Mouse (Mus musculus) liver, embryonic 12.5 days (tissue): ENCODE measurements at regions not wholly inside any gene's neighbourhood (a gene's known extent, or its start where the extent isn't known, plus 50 kb on each side); places are given as distances from the start of the nearest gene placed in this dataset.

Experiments used
- ATAC-seq: fragments of 200-750 bp; cut with Nextera tagmentation; 2 replicates; pipeline ENCODE4 v1.8.0; 2017; ENCODE audit warnings: moderate number of reproducible peaks, mild to moderate bottlenecking, moderate library complexity
- H3K27ac ChIP-seq: fragments of 300-500 bp; sonication (generic); 2 replicates; pipeline ENCODE4 v1.5.1; 2016; ENCODE audit warnings: mild to moderate bottlenecking
- H3K27me3 ChIP-seq: fragments of 300-500 bp; sonication (generic); replicated peaks from 2 replicates; pipeline ENCODE4 v1.6.1; 2016; ENCODE audit warnings: mild to moderate bottlenecking, moderate library complexity
- H3K36me3 ChIP-seq: fragments of 300-500 bp; sonication (generic); 2 replicates; pipeline ENCODE4 v1.6.1; 2016; ENCODE audit warnings: mild to moderate bottlenecking, moderate library complexity
- H3K4me1 ChIP-seq: fragments of 300-500 bp; sonication (generic); 2 replicates; pipeline ENCODE4 v1.6.1; 2016
- H3K4me2 ChIP-seq: fragments of 300-500 bp; sonication (generic); 2 replicates; pipeline ENCODE4 v1.6.1; 2016; ENCODE audit warnings: mild to moderate bottlenecking, moderate library complexity
- H3K4me3 ChIP-seq: fragments of 300-500 bp; sonication (generic); 2 replicates; pipeline ENCODE4 v1.5.1; 2016; ENCODE audit warnings: mild to moderate bottlenecking, moderate library complexity
- H3K9ac ChIP-seq: fragments of 300-500 bp; sonication (generic); 2 replicates; pipeline ENCODE4 v1.6.1; 2016; ENCODE audit warnings: mild to moderate bottlenecking, moderate library complexity
- H3K9me3 ChIP-seq: fragments of 300-500 bp; sonication (generic); replicated peaks from 2 replicates; pipeline ENCODE4 v1.6.1; 2016; ENCODE audit warnings: mild to moderate bottlenecking, moderate library complexity
- WGBS: fragments of 180-500 bp; shearing (Covaris S2); methylation state at CpG from one replicate; pipeline ENCODE4 v1.1.7; 2016; ENCODE audit not compliant: insufficient replicate concordance; 5-methylcytosine and 5-hydroxymethylcytosine counted together

GRCm38 (mm10) chr1:157974656-157975055, 381.5 kb downstream of the Brinp2 start:
- no peaks in the 10 kb centered on the region for H3K36me3 ChIP-seq
- H3K4me3 ChIP-seq = no peak overlapping the region
- no peaks in the 10 kb centered on the region for H3K9me3 ChIP-seq
- H3K4me2 ChIP-seq = no peak overlapping the region
- no peak overlapping the region for H3K9ac ChIP-seq
- WGBS = 68% methylated on average over 4 of the region's 4 CpGs
- ATAC-seq = no peak
- no peaks in the 10 kb centered on the region for H3K27me3 ChIP-seq
- no peak overlapping the region for H3K27ac ChIP-seq
- no peaks in the 10 kb centered on the region for H3K4me1 ChIP-seq

- H3K4me3 ChIP-seq = no peak overlapping the region
- no peaks in the 10 kb centered on the region for H3K4me1 ChIP-seq
- WGBS = 24% methylated on average over 7 of the region's 7 CpGs
- no peak overlapping the region for H3K4me2 ChIP-seq
- H3K27me3 ChIP-seq = no peaks in the 10 kb centered on the region
- H3K36me3 ChIP-seq = no peaks in the 10 kb centered on the region
- H3K9me3 ChIP-seq = no peaks in the 10 kb centered on the region
- no peak overlapping the region for H3K27ac ChIP-seq
- H3K9ac ChIP-seq = no peak overlapping the region
- ATAC-seq = no peak
Measured at GRCm38 (mm10) chr1:158019161-158019560, 337.0 kb downstream of the Brinp2 start.

GRCm38 (mm10) chr1:158039756-158040155, 316.4 kb downstream of the Brinp2 start:
- Histone ChIP-seq H3K4me1 (no peaks in the 10 kb centered on the region), H3K9ac (no peak overlapping the region), H3K4me3 (no peak overlapping the region), H3K27me3 (no peaks in the 10 kb centered on the region), H3K9me3 (no peaks in the 10 kb centered on the region), H3K27ac (no peak overlapping the region), H3K4me2 (no peak overlapping the region), H3K36me3 (no peaks in the 10 kb centered on the region)
- WGBS = 19% methylated on average over 2 of the region's 2 CpGs
- no peak for ATAC-seq

- no peak for ATAC-seq
- H3K4me1 ChIP-seq = no peaks in the 10 kb centered on the region
- no peak overlapping the region for H3K9ac ChIP-seq
- no peaks in the 10 kb centered on the region for H3K36me3 ChIP-seq
- no peak overlapping the region for H3K4me3 ChIP-seq
- no peak overlapping the region for H3K4me2 ChIP-seq
- no peaks in the 10 kb centered on the region for H3K9me3 ChIP-seq
- 45% methylated on average over 4 of the region's 4 CpGs for WGBS
- no peak overlapping the region for H3K27ac ChIP-seq
- no peaks in the 10 kb centered on the region for H3K27me3 ChIP-seq
Measured at GRCm38 (mm10) chr1:158040334-158040733, 315.8 kb downstream of the Brinp2 start.

GRCm38 (mm10) chr1:158052644-158053043, 303.5 kb downstream of the Brinp2 start:
- no peak for ATAC-seq
- Histone ChIP-seq H3K27ac (no peak overlapping the region), H3K9ac (no peak overlapping the region), H3K36me3 (no peaks in the 10 kb centered on the region), H3K4me3 (no peak overlapping the region), H3K4me2 (no peak overlapping the region), H3K9me3 (peaks cover 5% of the 10 kb centered on the region; the same call in 1 of the 2 replicates), H3K27me3 (no peaks in the 10 kb centered on the region), H3K4me1 (no peaks in the 10 kb centered on the region)
- 59% methylated on average over 4 of the region's 4 CpGs for WGBS

GRCm38 (mm10) chr1:158054961-158055360, 301.2 kb downstream of the Brinp2 start:
- no peak for ATAC-seq
- Histone ChIP-seq H3K9me3 (peaks cover 5% of the 10 kb centered on the region; the same call in 1 of the 2 replicates), H3K27ac (no peak overlapping the region), H3K4me2 (no peak overlapping the region), H3K4me3 (no peak overlapping the region), H3K9ac (no peak overlapping the region), H3K36me3 (no peaks in the 10 kb centered on the region), H3K4me1 (no peaks in the 10 kb centered on the region), H3K27me3 (no peaks in the 10 kb centered on the region)
- WGBS = 64% methylated on average over 11 of the region's 11 CpGs

- Histone ChIP-seq H3K9me3 (peaks cover 5% of the 10 kb centered on the region; the same call in 1 of the 2 replicates), H3K27me3 (no peaks in the 10 kb centered on the region), H3K27ac (no peak overlapping the region), H3K36me3 (no peaks in the 10 kb centered on the region), H3K4me1 (no peaks in the 10 kb centered on the region), H3K9ac (no peak overlapping the region), H3K4me2 (no peak overlapping the region), H3K4me3 (no peak overlapping the region)
- ATAC-seq = no peak
- WGBS = 54% methylated on average over 3 of the region's 3 CpGs
Measured at GRCm38 (mm10) chr1:158056994-158057630, 299.0 kb downstream of the Brinp2 start.

- no peaks in the 10 kb centered on the region for H3K27me3 ChIP-seq
- H3K4me2 ChIP-seq = no peak overlapping the region
- H3K4me1 ChIP-seq = no peaks in the 10 kb centered on the region
- no peak for ATAC-seq
- no peak overlapping the region for H3K27ac ChIP-seq
- H3K4me3 ChIP-seq = no peak overlapping the region
- no peak overlapping the region for H3K9ac ChIP-seq
- no peaks in the 10 kb centered on the region for H3K36me3 ChIP-seq
- peaks cover 5% of the 10 kb centered on the region; the same call in 1 of the 2 replicates for H3K9me3 ChIP-seq
Measured at GRCm38 (mm10) chr1:158057789-158058188, 298.3 kb downstream of the Brinp2 start.

- ATAC-seq = no peak
- H3K36me3 ChIP-seq = no peaks in the 10 kb centered on the region
- H3K4me1 ChIP-seq = no peaks in the 10 kb centered on the region
- H3K9ac ChIP-seq = no peak overlapping the region
- no peak overlapping the region for H3K4me3 ChIP-seq
- no peaks in the 10 kb centered on the region for H3K9me3 ChIP-seq
- no peak overlapping the region for H3K4me2 ChIP-seq
- no peak overlapping the region for H3K27ac ChIP-seq
- 56% methylated on average over 6 of the region's 6 CpGs for WGBS
- no peaks in the 10 kb centered on the region for H3K27me3 ChIP-seq
Measured at GRCm38 (mm10) chr1:158061995-158062394, 294.1 kb downstream of the Brinp2 start.

- Histone ChIP-seq H3K4me1 (no peaks in the 10 kb centered on the region), H3K27me3 (no peaks in the 10 kb centered on the region), H3K9me3 (no peaks in the 10 kb centered on the region), H3K4me3 (no peak overlapping the region), H3K27ac (no peak overlapping the region), H3K36me3 (no peaks in the 10 kb centered on the region), H3K4me2 (no peak overlapping the region), H3K9ac (no peak overlapping the region)
- no peak for ATAC-seq
- 43% methylated on average over 1 of the region's 1 CpGs for WGBS
Measured at GRCm38 (mm10) chr1:158082181-158082580, 273.9 kb downstream of the Brinp2 start.

GRCm38 (mm10) chr1:158085856-158086255, 270.3 kb downstream of the Brinp2 start:
- H3K36me3 ChIP-seq = no peaks in the 10 kb centered on the region
- no peaks in the 10 kb centered on the region for H3K27me3 ChIP-seq
- H3K4me3 ChIP-seq = no peak overlapping the region
- no peaks in the 10 kb centered on the region for H3K9me3 ChIP-seq
- ATAC-seq = no peak
- no peaks in the 10 kb centered on the region for H3K4me1 ChIP-seq
- no peak overlapping the region for H3K4me2 ChIP-seq
- WGBS = 70% methylated on average over 3 of the region's 3 CpGs
- no peak overlapping the region for H3K27ac ChIP-seq
- H3K9ac ChIP-seq = no peak overlapping the region

GRCm38 (mm10) chr1:158097500-158097899, 258.6 kb downstream of the Brinp2 start:
- no peak for ATAC-seq
- WGBS = 62% methylated on average over 4 of the region's 4 CpGs
- no peaks in the 10 kb centered on the region for H3K9me3 ChIP-seq

GRCm38 (mm10) chr1:158119708-158120107, 236.4 kb downstream of the Brinp2 start:
- Histone ChIP-seq H3K4me1 (no peaks in the 10 kb centered on the region), H3K27ac (no peak overlapping the region), H3K36me3 (no peaks in the 10 kb centered on the region), H3K27me3 (no peaks in the 10 kb centered on the region), H3K4me3 (no peak overlapping the region), H3K9me3 (no peaks in the 10 kb centered on the region), H3K4me2 (no peak overlapping the region), H3K9ac (no peak overlapping the region)
- no peak for ATAC-seq
- WGBS = 67% methylated on average over 2 of the region's 2 CpGs

More at GRCm38 (mm10) chr1:158097500-158097899, 258.6 kb downstream of the Brinp2 start:
- no peak overlapping the region for H3K4me2 ChIP-seq
- no peak overlapping the region for H3K9ac ChIP-seq
- no peaks in the 10 kb centered on the region for H3K36me3 ChIP-seq
- H3K27ac ChIP-seq = no peak overlapping the region
- no peaks in the 10 kb centered on the region for H3K27me3 ChIP-seq
- H3K4me1 ChIP-seq = no peaks in the 10 kb centered on the region
- H3K4me3 ChIP-seq = no peak overlapping the region
